Mouse (Mus musculus) T-helper 1 cell (primary cell): ENCODE measurements around the gene Tspear.

Source experiments
- in situ Hi-C: fragments of 300-600 bp; cut with MboI, MseI; formaldehyde crosslinking; loops from one replicate; pipeline ENCODE4 v1.15.1; 2025; ENCODE audit warnings: high pct_unique_total_duplicates

The Tspear gene

DNA sequence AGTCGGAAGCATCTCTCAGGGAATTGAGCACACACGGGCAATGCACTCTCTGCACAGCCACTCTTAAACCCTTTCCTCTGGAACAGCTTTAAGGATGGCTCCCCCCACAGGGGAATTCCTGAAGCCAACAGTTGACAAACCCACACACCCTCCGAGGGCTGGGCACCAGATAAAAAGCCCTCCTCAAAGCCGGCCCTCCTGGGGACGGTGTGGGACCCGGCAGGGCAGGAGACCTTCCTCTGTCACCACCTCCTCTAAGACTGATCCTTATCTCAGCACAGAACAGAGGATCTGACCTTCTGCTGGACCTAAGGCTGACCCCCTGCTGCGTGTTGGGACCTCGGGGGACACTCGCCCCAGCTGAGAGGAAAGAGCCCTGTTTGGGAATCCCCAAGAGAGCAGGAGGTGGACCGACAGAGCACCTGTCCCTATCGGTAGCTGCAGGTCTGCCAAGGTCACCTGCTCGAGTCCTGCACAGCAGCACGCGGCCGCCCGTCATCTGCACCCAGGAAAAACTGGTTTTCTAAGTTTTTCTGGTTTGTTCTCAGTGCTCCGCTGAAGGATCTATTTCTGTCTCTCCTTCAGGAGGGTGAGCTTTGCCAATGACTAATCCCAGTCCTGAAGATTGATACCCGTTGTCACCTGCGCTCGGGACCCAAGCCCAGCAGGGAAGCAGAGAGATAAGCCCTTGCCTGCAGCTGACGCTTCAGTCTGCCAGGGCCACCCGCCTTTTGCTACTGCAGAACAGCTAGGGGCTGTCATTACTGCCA lies at the start of gene Tspear:
Gene Tspear (plus strand): TSS at position 675 of the 770 bp plus-strand sequence.
- in situ Hi-C loops = loop anchor here (25.0 kb wide), 1 partner anchor 1951 kb away; the partner anchor contains the start of genes Odf3l2 and Shc2

DNA sequence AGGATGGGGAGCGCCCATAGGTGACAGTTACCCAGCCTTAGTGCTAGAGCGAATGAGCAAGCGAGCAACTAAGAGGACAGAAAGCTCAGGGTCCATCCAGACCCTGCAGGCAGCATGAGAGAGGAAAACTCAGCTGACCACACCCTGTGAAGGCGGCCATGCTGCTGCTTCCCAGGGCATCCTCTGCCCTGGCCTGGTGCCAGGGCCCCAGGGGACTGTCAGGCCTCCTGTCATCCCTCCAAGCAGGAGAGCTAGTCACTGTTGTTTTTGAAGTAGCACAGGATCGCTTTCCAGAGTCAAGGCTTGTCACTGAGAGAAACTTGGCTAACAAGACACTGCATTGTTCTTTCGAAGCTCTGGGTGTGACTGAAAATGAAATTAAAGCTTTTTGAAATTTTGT lies 47.4 kb upstream of the Tspear start:
- in situ Hi-C loops = no loop called here

DNA sequence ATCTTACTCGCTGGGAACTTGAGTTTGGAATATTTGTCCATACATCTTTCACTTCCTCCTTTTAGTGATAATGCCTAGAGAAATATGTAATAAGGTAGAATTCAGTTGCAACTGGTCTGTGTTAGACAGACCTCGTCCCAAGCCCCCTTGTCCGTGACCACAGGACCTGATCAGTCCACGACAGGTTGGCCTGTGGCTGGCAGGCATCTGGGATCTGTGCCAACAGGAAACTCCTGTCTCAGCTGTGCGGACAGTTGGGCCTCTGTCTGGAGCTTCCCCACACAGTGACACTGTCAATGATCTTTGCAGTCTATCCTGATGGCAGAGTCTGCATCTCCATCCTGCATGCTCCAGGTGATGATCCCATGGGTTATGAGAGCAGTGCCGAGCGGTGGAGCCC lies 43.2 kb upstream of the Tspear start:
- in situ Hi-C loops = loop anchor here (10.0 kb wide), 1 partner anchor 1882 kb away; no protein-coding TSS in a partner anchor

DNA sequence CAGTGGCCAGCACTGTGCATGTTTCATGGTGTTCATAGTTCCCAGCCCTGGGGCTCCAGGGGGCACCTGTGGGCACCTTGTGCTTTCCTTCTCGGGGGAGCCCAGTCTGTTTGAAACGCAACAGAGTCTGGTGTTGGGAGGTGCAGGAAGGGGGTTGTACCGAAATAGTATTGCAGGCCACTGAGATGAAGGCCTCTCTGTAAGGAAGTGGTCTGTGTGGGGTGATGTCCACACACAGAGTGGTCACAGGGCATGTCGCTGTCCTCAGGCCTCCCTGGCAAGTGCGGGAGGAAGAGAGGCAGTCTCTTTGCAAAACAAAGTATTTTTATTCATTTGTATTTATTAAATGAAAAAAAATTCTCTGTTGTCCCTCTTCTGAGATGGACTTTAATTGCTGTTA lies 40.8 kb upstream of the Tspear start:
- in situ Hi-C loops = loop anchor here (10.0 kb wide), 1 partner anchor 1879 kb away; no protein-coding TSS in a partner anchor

DNA sequence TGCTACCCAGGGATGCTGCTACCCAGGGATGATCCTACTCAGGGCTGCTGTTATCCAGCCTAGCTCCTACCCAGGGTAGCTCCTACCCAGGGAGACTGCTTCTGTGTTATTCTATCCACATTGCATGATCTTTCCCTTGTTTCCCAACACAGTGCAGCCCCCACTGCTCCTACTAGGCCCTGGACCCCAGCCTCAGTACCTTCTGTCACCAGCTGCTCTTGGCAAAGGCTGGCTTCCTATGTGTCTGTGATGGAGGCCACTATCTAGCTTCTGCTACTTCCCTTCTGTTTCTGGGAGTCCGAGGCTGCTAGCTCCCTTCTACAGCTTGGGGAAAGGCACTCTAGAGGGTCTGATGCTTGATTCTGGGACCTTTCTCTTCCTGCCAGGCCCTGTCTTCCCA lies 38.9 kb upstream of the Tspear start:
- in situ Hi-C loops = loop anchor here (10.0 kb wide), 1 partner anchor 1877 kb away; no protein-coding TSS in a partner anchor

DNA sequence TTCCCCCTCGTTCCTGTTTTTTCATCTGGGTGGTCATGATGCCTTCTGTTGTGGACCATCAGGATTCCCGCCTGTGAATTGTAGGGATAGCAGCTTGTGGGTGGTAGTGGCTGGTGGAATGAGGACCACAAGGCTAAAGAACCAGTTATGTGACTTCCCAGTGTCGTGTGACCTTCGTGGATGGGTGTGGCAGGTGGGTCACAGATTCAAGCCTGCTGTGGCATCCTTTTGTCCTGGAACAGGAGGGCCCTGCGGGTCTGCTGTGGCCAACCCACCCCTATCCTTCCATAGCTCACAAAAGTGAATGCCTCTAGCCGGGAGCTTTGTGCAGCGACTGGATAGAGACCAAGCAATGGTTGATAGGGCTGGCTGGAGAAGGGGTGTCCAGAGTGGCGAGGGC lies 38.5 kb upstream of the Tspear start:
- in situ Hi-C loops = loop anchor here (10.0 kb wide), 1 partner anchor 1877 kb away; no protein-coding TSS in a partner anchor

DNA sequence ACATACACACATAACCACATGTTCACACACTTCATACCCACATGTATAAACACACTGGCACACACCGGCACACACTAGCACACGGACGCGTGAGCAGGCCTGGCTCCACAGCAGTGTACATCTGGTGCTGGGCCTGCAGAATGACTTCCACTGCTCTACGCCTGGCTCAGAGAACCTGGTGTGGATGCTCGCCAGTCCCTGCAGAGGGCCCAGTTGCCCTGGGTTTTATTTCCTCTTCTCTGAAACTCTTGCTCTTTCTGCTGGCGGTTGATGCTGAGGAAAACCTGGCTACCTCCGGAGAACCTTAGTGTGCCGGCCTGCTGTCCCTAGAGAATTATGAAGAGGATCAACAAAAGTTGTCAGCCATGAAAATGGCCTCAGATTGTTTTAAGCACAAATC lies 34.3 kb upstream of the Tspear start:
- in situ Hi-C loops = no loop called here

DNA sequence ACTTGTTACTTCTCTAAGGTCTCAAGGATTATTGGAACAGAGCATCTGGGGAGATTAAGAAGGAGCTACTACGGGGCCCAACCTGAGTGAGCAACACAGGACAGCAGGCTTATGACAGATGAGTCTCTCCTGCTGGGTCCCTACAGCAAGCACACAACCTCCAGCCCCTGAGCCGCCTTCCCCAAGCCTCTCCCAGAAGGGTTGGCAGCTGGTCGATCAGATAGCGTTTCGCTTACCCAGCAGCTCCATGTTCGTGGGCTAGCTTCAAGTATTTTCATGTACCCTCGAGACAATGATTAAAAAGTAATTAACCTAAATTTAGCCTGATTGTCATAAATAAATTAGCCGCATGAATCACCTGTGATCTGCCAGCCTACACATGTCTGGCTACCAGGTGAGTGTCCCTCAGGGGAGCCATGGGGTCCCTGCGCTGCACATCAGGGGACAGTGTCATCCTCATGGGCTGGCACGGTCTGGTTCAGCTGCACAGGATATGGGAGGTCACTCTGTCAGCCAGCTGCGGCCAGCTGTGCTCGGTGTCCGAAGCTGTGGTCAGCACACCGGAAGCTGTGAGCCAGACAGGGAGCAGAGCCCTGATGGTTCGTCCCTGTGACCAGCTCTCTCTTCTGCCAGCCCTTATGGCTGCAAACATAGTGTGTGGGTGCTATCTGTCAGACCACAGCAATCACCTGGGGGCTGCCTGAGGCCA lies 27.9 kb upstream of the Tspear start:
- in situ Hi-C loops = no loop called here

DNA sequence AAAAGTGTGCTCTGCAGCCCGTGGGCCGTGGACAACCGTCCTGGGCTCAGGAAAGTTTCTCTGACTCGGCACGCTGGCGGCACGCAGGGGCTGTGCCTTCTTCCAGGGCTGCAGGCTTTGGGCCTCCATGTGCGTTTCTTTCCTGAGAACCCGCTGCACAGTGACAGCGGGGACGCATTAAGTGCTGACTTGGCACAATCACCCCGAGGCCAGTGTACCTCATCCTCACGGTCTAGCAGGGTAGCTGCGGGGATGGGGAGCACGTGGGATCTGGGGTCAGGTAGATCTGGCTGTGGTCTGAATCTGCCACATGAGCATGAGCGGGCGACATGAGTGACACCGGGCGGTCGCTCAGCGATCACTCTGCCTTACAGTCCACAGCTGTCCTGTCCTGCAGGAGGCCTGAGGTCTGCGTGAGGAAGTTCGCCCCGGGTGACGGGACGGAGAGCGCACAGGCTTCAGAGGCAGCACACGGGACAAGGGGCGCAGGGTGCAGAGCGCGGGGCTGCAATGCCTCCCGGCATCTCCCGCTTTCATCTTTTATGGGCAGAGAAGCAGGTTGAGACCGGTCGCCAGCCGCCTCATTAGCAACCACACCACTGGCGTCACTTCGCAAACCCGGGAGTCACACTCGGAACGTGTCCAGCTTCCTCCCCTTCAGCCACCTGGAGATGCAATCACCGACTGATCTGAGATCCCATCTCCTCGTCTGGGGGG lies 22.3 kb upstream of the Tspear start:
- in situ Hi-C loops = no loop called here

DNA sequence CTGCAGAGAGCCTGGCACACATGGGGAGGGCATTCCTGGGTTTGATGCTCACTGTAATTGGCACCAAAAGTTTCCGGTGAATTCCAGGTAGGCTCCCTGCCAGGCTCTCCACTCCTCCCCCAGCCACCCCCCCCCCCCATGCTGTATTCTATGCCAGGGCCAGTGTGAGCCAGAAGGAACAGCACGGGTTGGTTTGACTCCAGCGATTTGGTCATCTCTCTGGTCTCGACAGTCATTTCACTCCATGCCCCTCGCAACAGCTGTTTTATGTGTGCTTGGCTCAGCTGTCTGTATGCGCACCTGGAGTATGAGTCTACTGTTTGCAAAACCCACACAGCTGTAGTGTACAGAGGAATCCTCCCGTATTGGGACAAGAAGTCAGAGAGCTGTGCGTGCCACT lies 20.0 kb upstream of the Tspear start:
- in situ Hi-C loops = no loop called here

DNA sequence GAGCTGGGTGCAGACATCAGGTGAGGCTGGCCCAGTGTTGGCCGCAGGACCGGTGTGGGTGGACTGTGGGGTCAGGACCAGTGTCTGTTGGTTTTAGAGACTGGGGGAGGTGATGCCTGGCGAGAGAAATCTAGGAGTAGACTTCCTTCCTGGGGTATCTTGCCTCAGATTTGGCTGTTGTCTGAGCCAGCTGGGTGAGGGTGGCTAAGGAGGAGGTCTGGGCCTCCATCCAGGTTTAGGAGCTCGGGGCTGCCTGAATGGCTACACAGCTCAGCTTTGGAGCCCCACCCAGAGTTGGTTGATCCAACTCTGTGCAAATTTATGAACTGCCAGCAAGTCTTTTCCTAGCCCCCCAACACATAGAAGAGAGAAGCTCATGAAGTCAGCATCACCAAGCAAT lies 19.0 kb upstream of the Tspear start:
- in situ Hi-C loops = no loop called here

DNA sequence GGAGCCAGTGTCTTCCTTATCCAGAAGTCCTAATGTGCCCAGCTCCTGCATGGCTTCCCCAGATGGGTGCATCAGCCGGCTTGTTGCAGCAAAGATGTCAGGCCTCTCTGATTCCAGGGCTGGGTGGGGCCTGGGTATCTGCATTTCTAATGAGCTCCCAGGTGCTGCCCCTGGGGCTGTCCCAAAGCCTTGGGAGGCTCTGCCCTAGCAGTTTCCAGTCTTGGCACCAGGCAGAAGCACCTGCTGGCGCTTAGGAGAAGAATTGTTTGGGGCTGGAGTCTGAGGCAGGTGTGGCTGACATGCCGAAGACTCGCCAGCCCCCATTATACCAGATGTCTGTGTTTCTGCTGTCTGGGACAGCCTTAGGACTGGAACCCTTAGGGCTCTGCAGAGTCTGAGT lies 15.7 kb upstream of the Tspear start:
- in situ Hi-C loops = no loop called here

DNA sequence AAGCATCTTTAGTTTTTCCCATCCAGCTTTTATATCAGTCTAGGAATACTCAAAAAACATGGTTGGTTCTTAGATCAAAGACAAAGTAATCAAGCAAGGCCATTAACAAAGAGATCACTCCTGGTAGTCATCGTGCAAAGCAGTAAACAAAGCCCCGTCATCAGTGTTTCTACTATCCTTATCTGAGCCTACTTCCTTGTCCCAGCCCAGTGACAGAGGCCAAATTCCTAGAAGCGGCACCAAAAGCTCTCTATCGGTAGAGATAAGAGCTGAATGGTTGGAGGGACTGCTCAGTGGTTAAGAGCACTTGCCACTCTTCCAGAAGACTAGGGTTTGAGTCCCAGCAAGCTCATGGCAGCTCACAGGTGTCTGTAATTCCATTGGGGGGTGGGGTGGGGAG lies 14.8 kb upstream of the Tspear start:
- in situ Hi-C loops = no loop called here

DNA sequence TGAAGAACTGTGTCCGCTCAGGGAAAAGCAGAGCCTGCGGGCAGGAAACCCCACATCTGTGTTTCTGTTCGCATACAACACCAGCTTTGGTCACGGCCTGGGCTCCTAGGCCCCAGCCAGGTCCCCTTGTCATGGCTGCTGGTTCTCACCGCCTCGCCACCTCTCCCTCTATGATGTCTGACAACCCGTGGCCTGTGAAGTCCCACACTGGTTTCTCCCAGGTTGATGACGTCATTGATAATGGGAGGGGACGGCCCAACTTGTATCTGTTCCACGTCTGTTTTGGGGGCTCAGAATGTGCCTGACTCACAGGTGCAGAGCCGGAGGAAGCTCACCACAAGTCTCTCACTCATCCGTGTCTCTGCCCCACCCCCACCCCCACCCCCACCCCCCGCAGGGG lies 12.6 kb upstream of the Tspear start:
- in situ Hi-C loops = no loop called here

DNA sequence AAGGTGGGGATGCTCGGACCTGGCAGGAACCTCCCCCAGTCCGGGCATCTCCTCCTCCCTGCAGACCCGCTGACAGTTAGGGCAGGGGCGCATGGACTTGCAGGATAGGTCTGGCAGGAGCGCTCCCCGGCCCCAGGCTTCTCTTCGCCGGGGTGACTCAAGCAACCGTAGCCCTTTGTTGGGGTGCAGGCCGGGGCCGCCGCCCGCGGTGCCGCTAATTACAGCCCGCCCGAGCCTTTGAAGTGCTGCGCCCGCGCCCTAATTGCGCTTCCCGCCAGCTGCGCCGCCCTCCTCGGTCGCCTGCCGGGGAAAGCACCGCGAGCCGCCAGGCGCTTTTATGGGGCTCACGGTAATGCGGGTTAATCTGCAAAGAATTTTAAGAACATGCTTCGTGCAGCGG lies 8.8 kb upstream of the Tspear start:
- in situ Hi-C loops = loop anchor here (25.0 kb wide), 1 partner anchor 1960 kb away; the partner anchor contains the start of genes Odf3l2 and Shc2

DNA sequence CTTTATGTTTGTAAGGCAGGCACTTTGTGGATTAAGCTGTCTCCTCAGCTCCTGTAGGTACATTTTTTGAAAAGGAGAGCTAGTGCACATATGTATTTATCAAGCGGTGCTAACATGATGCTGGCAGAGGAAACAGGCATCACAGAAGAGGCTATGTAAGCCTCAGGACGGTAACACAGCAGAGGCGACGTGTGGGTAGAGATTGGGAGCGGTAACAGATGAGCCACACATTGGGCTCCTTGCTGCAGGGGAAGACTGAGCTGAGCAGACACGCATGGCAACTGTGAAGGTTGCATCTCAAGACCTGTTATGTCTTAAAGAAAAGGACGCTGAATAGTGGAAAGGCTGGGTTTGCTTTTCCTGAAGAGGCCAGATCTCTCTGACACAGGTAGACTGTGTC lies 3.4 kb upstream of the Tspear start:
- in situ Hi-C loops = loop anchor here (25.0 kb wide), 1 partner anchor 1954 kb away; the partner anchor contains the start of genes Odf3l2 and Shc2

DNA sequence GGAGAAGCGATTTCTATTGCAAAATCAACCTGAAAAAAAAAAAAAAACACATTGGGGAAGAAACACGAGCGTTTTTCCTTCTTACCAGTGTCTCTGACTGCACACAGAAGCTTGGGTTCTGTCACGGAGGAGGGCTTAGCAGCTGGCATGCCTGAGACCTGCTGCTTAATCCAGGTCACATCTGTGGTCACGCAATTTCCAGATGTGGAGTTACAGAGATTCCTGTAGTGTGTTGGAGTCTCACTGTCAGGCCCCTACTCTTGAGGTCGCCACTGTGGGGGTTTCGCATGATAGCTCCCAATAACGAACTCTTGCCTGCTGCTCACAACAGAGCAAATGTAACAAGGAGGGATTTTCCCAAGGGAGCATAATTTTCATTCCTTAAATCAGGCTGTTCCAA lies 2.2 kb upstream of the Tspear start:
- in situ Hi-C loops = loop anchor here (25.0 kb wide), 1 partner anchor 1953 kb away; the partner anchor contains the start of genes Odf3l2 and Shc2

DNA sequence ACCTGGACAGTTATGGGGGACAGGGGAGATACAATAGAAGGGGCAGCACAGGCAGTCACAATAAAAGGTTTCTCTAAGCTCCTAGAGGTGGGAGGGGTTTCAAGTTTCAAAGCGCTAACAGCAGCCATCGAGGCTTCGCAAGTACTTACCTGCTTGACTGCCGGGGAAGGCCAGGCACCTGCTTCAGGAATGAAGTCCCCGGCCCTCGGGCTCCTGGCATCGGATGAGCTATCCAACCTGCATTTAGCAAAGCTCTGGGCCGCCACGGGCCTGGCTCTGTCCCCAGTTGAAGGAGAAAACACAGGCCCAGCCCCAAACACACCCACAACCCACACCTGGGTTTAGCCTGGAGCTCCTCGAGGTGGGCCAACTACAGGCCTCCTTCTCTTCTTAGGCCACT lies 652 bp downstream of the Tspear start:
- in situ Hi-C loops = loop anchor here (25.0 kb wide), 1 partner anchor 1950 kb away; the partner anchor contains the start of genes Odf3l2 and Shc2

DNA sequence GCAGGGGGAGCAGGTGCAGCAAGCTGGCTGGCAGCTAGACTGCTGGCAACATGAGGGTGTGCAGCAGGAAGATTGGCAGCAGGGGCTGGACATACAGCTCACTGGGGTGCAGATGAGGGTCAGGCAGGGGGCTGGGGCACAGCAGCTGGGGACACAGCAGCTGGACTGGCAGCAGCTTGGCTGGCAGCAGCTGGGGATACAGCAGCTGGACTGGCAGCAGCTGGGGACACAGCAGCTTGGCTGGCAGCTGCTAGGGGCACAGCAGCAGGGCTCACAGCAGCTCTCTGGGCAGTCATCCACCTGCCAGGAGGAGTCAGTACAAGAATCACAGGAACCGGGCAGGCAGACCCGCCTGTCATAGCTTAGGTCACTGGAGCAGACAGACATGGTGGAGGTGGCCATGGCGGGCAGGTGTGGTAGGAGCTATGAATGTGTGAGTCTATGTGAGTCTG lies 4.0 kb downstream of the Tspear start, which contains the start of gene Gm19402:
Gene Gm19402 (minus strand): TSS at position 402 of the 452 bp plus-strand sequence.
- in situ Hi-C loops = loop anchor here (25.0 kb wide), 1 partner anchor 1947 kb away; the partner anchor contains the start of genes Odf3l2 and Shc2

DNA sequence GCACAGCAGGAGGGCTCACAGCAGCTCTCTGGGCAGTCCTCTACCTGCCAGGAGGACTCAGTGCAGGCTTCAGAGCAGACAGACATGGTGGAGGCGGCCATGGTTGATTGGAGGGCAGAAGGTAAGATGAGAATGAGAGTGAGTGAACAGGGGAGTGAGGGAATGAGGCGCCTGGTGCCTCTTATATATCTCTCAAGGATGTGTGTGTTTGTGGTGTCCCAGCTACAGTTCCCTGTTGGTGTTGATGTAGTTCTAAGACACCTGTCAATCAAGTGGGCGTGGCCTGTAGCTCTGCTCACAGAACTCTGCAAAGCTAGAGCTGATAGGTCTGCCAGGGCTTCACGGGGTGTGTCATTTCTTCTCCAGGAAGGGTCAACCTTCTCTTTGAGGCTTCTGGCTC lies 10.8 kb downstream of the Tspear start, which contains the start of gene Gm9508:
Gene Gm9508 (minus strand): TSS at position 101 of the 400 bp plus-strand sequence.
- in situ Hi-C loops = loop anchor here (25.0 kb wide), 1 partner anchor 1940 kb away; the partner anchor contains the start of genes Odf3l2 and Shc2

DNA sequence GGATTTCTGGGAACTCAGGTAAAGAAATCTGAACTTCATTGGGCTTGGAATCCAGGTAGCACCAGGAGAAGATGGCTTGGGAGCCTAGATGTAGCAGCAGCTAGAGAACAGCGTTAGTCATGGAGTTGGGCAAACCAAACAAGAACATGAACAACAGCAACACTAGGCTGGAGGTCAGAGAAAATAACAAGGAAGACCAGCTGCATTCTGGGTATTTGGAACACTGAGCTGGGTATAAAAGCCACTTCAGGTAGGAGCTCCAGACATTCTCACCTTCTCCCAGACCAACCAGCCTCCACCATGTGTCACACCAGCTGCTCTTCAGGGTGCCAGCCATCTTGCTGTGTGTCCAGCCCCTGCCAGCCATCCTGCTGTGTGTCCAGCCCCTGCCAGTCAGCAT lies 20.0 kb downstream of the Tspear start, which contains the start of gene Gm10272:
Gene Gm10272 (plus strand): TSS at position 301 of the 400 bp plus-strand sequence.
- in situ Hi-C loops = loop anchor here (25.0 kb wide), 1 partner anchor 1031 kb away; no protein-coding TSS in a partner anchor
